Mouse (Mus musculus) lung, adult 2 months (tissue): ENCODE results near the gene Lrp11.

Experiments used
- CTCF ChIP-seq: fragments of 200-500 bp; IDR thresholded peaks from 2 replicates; pipeline ENCODE4 v1.5.1; 2011; ENCODE audit warnings: mild to moderate bottlenecking, low read length, control low read depth; ENCODE audit not compliant: insufficient read depth
- POLR2A ChIP-seq: fragments of 200-500 bp; IDR thresholded peaks from 2 replicates; pipeline ENCODE4 v1.6.1; 2011; ENCODE audit warnings: low read depth, mild to moderate bottlenecking, control low read depth, low read length, borderline replicate concordance; ENCODE audit errors: extremely low read depth

- TF ChIP-seq CTCF (no peak), POLR2A (no peak)
These were observed 22.0 kb downstream of the Lrp11 start for GRCm38 (mm10) chr10:7611647-7612046.
